Mouse (Mus musculus) spleen, adult 2 months (tissue): ENCODE data around the gene Srsf1. TPM values are rescaled to one million over a fixed set of nuclear protein-coding genes. Genes with fewer than 3 reads are reported as not detected.

ENCODE experiments used
- DNase-seq, 2 experiments: peaks; one replicate each; pipeline versions ENCODE4 v3.0.0 to v3.0.0-alpha.2; 2012 to 2021; ENCODE audit warnings: low spot score in 2 of 2, low read depth in 1 of 2
- H3K27ac ChIP-seq: fragments of 200-500 bp; 2 replicates; pipeline ENCODE4 v1.5.1; 2012; ENCODE audit warnings: low read length, inconsistent platforms; ENCODE audit not compliant: insufficient read depth
- H3K27me3 ChIP-seq: fragments of 200-500 bp; 2 replicates; pipeline ENCODE4 v1.6.1; 2012; ENCODE audit warnings: mild to moderate bottlenecking, moderate library complexity, low read length, inconsistent platforms; ENCODE audit not compliant: control insufficient read depth, insufficient read depth
- H3K36me3 ChIP-seq: fragments of 200-500 bp; 2 replicates; pipeline ENCODE4 v1.6.1; 2012; ENCODE audit warnings: mild to moderate bottlenecking, low read length, inconsistent platforms; ENCODE audit not compliant: control insufficient read depth, insufficient read depth
- H3K4me1 ChIP-seq: fragments of 200-500 bp; 2 replicates; pipeline ENCODE4 v1.6.1; 2011; ENCODE audit warnings: inconsistent platforms; ENCODE audit not compliant: control insufficient read depth, insufficient read depth, insufficient read length
- H3K4me3 ChIP-seq: fragments of 200-500 bp; 2 replicates; pipeline ENCODE4 v1.5.1; 2011; ENCODE audit warnings: mild to moderate bottlenecking, inconsistent platforms; ENCODE audit not compliant: insufficient read depth, insufficient read length; ENCODE audit errors: extremely low read depth
- CTCF ChIP-seq: fragments of 200-500 bp; IDR thresholded peaks from 2 replicates; pipeline ENCODE4 v1.5.1; 2011; ENCODE audit warnings: mild to moderate bottlenecking, inconsistent platforms; ENCODE audit not compliant: insufficient read depth, insufficient read length, insufficient replicate concordance; ENCODE audit errors: extremely low read depth
- POLR2A ChIP-seq: fragments of 200-500 bp; IDR thresholded peaks from 2 replicates; pipeline ENCODE4 v1.6.1; 2011; ENCODE audit warnings: low read depth, low read length, inconsistent platforms
- WGBS: fragments of 180-500 bp; shearing (Covaris S2); methylation state at CpG from one replicate; pipeline ENCODE4 v1.1.7; 2018; 5-methylcytosine and 5-hydroxymethylcytosine counted together
- polyA plus RNA-seq: library from polyadenylated mRNA; depleted of rRNA; stranded (reverse); fragments of >200 nt; gene quantifications from 2 replicates; pipeline ENCODE4 v1.2.3, GENCODE M21; 2012

Srsf1 gene
- polyA plus RNA-seq, 1 experiment = 106 TPM

GRCm38 (mm10) chr11:88028193-88028684 is 18.9 kb upstream of the Srsf1 start:
- no peaks in the 10 kb centered on the region for H3K36me3 ChIP-seq
- DNase-seq = no peak
- H3K27me3 ChIP-seq = no peaks in the 10 kb centered on the region
- TF ChIP-seq POLR2A (no peak), CTCF (no peak)
- H3K4me1 ChIP-seq = no peaks in the 10 kb centered on the region
- no peak overlapping the region for H3K4me3 ChIP-seq
- WGBS = 80% methylated on average over 16 of the region's 16 CpGs
- no peak overlapping the region for H3K27ac ChIP-seq

- TF ChIP-seq POLR2A (no peak), CTCF (no peak)
- no peaks in the 10 kb centered on the region for H3K27me3 ChIP-seq
- no peaks in the 10 kb centered on the region for H3K4me1 ChIP-seq
- H3K4me3 ChIP-seq = no peak overlapping the region
- 72% methylated on average over 7 of the region's 7 CpGs for WGBS
- no peak for DNase-seq
- no peaks in the 10 kb centered on the region for H3K36me3 ChIP-seq
- no peak overlapping the region for H3K27ac ChIP-seq
These were observed 17.0 kb upstream of the Srsf1 start for GRCm38 (mm10) chr11:88030219-88030618.

- TF ChIP-seq POLR2A (no peak), CTCF (no peak)
- Histone ChIP-seq H3K4me1 (no peaks in the 10 kb centered on the region), H3K27me3 (no peaks in the 10 kb centered on the region), H3K27ac (no peak overlapping the region), H3K4me3 (no peak overlapping the region), H3K36me3 (no peaks in the 10 kb centered on the region)
- no peak for DNase-seq
- WGBS = 83% methylated on average over 2 of the region's 2 CpGs
These were observed 16.3 kb upstream of the Srsf1 start for GRCm38 (mm10) chr11:88030836-88031235.

- TF ChIP-seq POLR2A = no peak
- TF ChIP-seq CTCF = no peak
- Histone ChIP-seq H3K27ac (no peak overlapping the region), H3K27me3 (no peaks in the 10 kb centered on the region), H3K36me3 (no peaks in the 10 kb centered on the region), H3K4me1 (no peaks in the 10 kb centered on the region), H3K4me3 (no peak overlapping the region)
- DNase-seq = no peak
- 96% methylated on average over 5 of the region's 5 CpGs for WGBS
These were observed 15.4 kb upstream of the Srsf1 start for GRCm38 (mm10) chr11:88031753-88032152.

GRCm38 (mm10) chr11:88035970-88036369 is 11.2 kb upstream of the Srsf1 start:
- H3K4me3 ChIP-seq = no peak overlapping the region
- no peaks in the 10 kb centered on the region for H3K36me3 ChIP-seq
- TF ChIP-seq POLR2A = no peak
- no peak for TF ChIP-seq CTCF
- WGBS = 95% methylated on average over 7 of the region's 7 CpGs
- H3K27me3 ChIP-seq = no peaks in the 10 kb centered on the region
- no peak overlapping the region for H3K27ac ChIP-seq
- H3K4me1 ChIP-seq = no peaks in the 10 kb centered on the region
- no peak for DNase-seq

- 92% methylated on average over 10 of the region's 10 CpGs for WGBS
- Histone ChIP-seq H3K4me3 (no peak overlapping the region), H3K36me3 (no peaks in the 10 kb centered on the region), H3K27ac (no peak overlapping the region), H3K4me1 (no peaks in the 10 kb centered on the region), H3K27me3 (no peaks in the 10 kb centered on the region)
- TF ChIP-seq POLR2A (no peak), CTCF (no peak)
- DNase-seq = no peak
These were observed 10.4 kb upstream of the Srsf1 start for GRCm38 (mm10) chr11:88036761-88037251.

- H3K36me3 ChIP-seq = no peaks in the 10 kb centered on the region
- TF ChIP-seq CTCF (no peak), POLR2A (no peak)
- no peak overlapping the region for H3K4me3 ChIP-seq
- no peaks in the 10 kb centered on the region for H3K4me1 ChIP-seq
- 88% methylated on average over 3 of the region's 3 CpGs for WGBS
- H3K27me3 ChIP-seq = no peaks in the 10 kb centered on the region
- no peak for DNase-seq
- H3K27ac ChIP-seq = no peak overlapping the region
These were observed 9.8 kb upstream of the Srsf1 start for GRCm38 (mm10) chr11:88037386-88037785.

- H3K27me3 ChIP-seq = no peaks in the 10 kb centered on the region
- 94% methylated on average over 1 of the region's 1 CpGs for WGBS
- DNase-seq = no peak
These were observed 8.1 kb upstream of the Srsf1 start for GRCm38 (mm10) chr11:88039066-88039465.

More at GRCm38 (mm10) chr11:88039066-88039465, 8.1 kb upstream of the Srsf1 start:
- H3K27ac ChIP-seq = no peak overlapping the region
- H3K36me3 ChIP-seq = no peaks in the 10 kb centered on the region
- no peak overlapping the region for H3K4me3 ChIP-seq
- TF ChIP-seq CTCF (no peak), POLR2A (no peak)
- no peaks in the 10 kb centered on the region for H3K4me1 ChIP-seq
